Mouse (Mus musculus) adrenal gland, postnatal 36 days (tissue): ENCODE measurements around the gene Chrm2. TPM values are rescaled to one million over a fixed set of nuclear protein-coding genes. Genes with fewer than 3 reads are reported as not detected.

Experiments
- DNase-seq, 2 experiments: peaks; one replicate each; pipeline ENCODE4 v3.0.0; 2021; ENCODE audit warnings: mixed read lengths in 1 of 2
- microRNA-seq: library from miRNA; unstranded; fragments of <30 nt; microRNA quantifications from one replicate; pipeline ENCODE4 v1.2.0, GENCODE M21; 2021
- total RNA-seq, 2 experiments: library from RNA; stranded (reverse); gene quantifications; 2 replicates each; pipeline ENCODE4 v1.2.3; 2021

The Chrm2 gene
- total RNA-seq, 2 experiments from 2014 or later: 0.20 TPM; not detected in 1

- no peak for DNase-seq
These were observed 129.4 kb downstream of the Chrm2 start for GRCm38 (mm10) chr6:36517242-36517641.

GRCm38 (mm10) chr6:36523599-36523998 is 135.7 kb downstream of the Chrm2 start:
- DNase-seq: no peak

- no peak for DNase-seq
These were observed 140.6 kb downstream of the Chrm2 start for GRCm38 (mm10) chr6:36528509-36528908.

GRCm38 (mm10) chr6:36541247-36541646 is 153.4 kb downstream of the Chrm2 start:
- no peak for DNase-seq

- DNase-seq: no peak
These were observed 179.0 kb downstream of the Chrm2 start for GRCm38 (mm10) chr6:36566886-36567285.

Small RNA genes lying within 50 kb of the gene (microRNA-seq; reads per million reads assigned to microRNA genes)
- 4.0 reads per million, percentile 11 among the genes with 10 or more reads in this experiment for gene Mir490
